Mouse (Mus musculus) thymus, postnatal 36 days (tissue): ENCODE data around the gene Fbxw7.
"Not testable (repeated sequence)": the region's sequence is repeated elsewhere in the genome, so short reads cannot be mapped to it uniquely, and the experiment has no call there.

Experiments
- DNase-seq, 2 experiments: peaks; one replicate each; pipeline ENCODE4 v3.0.0; 2022; ENCODE audit warnings: mixed read lengths in 2 of 2

Gene Fbxw7

GRCm38 (mm10) chr3:84827617-84828016, 12.5 kb downstream of the Fbxw7 start:
- DNase-seq, result no peak

- DNase-seq, result no peak
Measured at GRCm38 (mm10) chr3:84829366-84829765, 14.3 kb downstream of the Fbxw7 start.

GRCm38 (mm10) chr3:84836029-84836428, 21.0 kb downstream of the Fbxw7 start:
- DNase-seq, result no peak

GRCm38 (mm10) chr3:84837984-84838383, 22.9 kb downstream of the Fbxw7 start:
- DNase-seq, result no peak

- no peak for DNase-seq
Measured at GRCm38 (mm10) chr3:84839499-84839898, 24.4 kb downstream of the Fbxw7 start.

- no peak for DNase-seq
Measured at GRCm38 (mm10) chr3:84841271-84841670, 26.2 kb downstream of the Fbxw7 start.

- DNase-seq, result no peak
Measured at GRCm38 (mm10) chr3:84842793-84843192, 27.7 kb downstream of the Fbxw7 start.

GRCm38 (mm10) chr3:84843594-84843993, 28.5 kb downstream of the Fbxw7 start:
- peak in 1 of 2 experiments; percentile 13 for DNase-seq

- DNase-seq, result peak; percentile 31 to 54
Measured at GRCm38 (mm10) chr3:84848798-84849197, 33.7 kb downstream of the Fbxw7 start.

GRCm38 (mm10) chr3:84850418-84850817, 35.4 kb downstream of the Fbxw7 start:
- DNase-seq, result no peak

GRCm38 (mm10) chr3:84851801-84852200, 36.7 kb downstream of the Fbxw7 start:
- DNase-seq, result no peak

GRCm38 (mm10) chr3:84852877-84853276, 37.8 kb downstream of the Fbxw7 start:
- DNase-seq, result no peak

- no peak for DNase-seq
Measured at GRCm38 (mm10) chr3:84854440-84854839, 39.4 kb downstream of the Fbxw7 start.

GRCm38 (mm10) chr3:84860669-84861068, 45.6 kb downstream of the Fbxw7 start:
- DNase-seq, result no peak

GRCm38 (mm10) chr3:84861817-84862216, 46.7 kb downstream of the Fbxw7 start:
- not testable (repeated sequence) for DNase-seq

- DNase-seq, result no peak
Measured at GRCm38 (mm10) chr3:84865684-84866083, 50.6 kb downstream of the Fbxw7 start.

GRCm38 (mm10) chr3:84866866-84867265, 51.8 kb downstream of the Fbxw7 start:
- no peak for DNase-seq

GRCm38 (mm10) chr3:84867434-84867975, 52.4 kb downstream of the Fbxw7 start:
- no peak for DNase-seq

GRCm38 (mm10) chr3:84867991-84868390, 52.9 kb downstream of the Fbxw7 start:
- DNase-seq, result no peak

GRCm38 (mm10) chr3:84870126-84870525, 55.1 kb downstream of the Fbxw7 start:
- DNase-seq, result no peak

GRCm38 (mm10) chr3:84875306-84875705, 60.2 kb downstream of the Fbxw7 start:
- no peak for DNase-seq

GRCm38 (mm10) chr3:84876211-84876610, 61.1 kb downstream of the Fbxw7 start:
- no peak for DNase-seq

- peak; percentile 15 to 25 for DNase-seq
Measured at GRCm38 (mm10) chr3:84883817-84884483, 68.9 kb downstream of the Fbxw7 start.

GRCm38 (mm10) chr3:84889648-84890047, 74.6 kb downstream of the Fbxw7 start:
- DNase-seq, result peak in 1 of 2 experiments; percentile 7

- DNase-seq, result no peak
Measured at GRCm38 (mm10) chr3:84890983-84891382, 75.9 kb downstream of the Fbxw7 start.
